ENCODE assay signal across 8 mouse cellular contexts in the genomic region with DNA sequence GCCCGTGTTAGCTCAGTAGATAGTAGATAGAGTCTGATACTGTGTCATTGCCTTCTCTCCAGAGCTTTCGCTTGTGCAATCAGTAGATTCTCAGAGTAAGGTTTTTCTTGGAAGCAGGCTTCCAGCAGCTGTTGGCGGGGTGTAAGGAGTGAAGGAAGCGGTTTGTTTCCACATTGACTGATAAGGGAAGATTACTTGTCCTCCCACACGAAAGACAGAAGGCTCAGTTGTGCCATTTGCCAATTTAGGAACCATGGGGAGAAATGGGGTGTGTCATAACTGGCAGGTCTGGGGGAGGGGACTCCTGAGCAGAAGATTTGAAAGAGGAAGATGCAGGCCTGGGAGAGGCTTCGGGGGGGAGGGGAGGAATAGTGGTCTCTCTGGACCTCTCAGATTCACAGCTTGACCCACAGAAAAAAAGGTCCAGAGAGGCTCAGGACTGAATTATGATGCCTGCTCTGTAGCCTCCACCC. TPM values are rescaled to one million over a fixed set of nuclear protein-coding genes. Genes with fewer than 3 reads are reported as not detected.
DNase-seq lines count a peak whose midpoint lies in the region; ATAC-seq and TF ChIP-seq lines count a peak whose summit lies in the region.

No protein-coding gene starts in this region.

- TF ChIP-seq CTCF in lung, embryonic 14.5 days (IDR thresholded peaks at IDR 0.05; ENCODE audit: low read depth) = no peak

- no peak overlapping the region for H3K9ac ChIP-seq in embryonic facial prominence, embryonic 15.5 days
- H3K9ac ChIP-seq in intestine, embryonic 15.5 days = no peak overlapping the region
- H3K9ac ChIP-seq in lung, embryonic 14.5 days = 0 out of 2 replicates have a peak overlapping the region, but pooled peaks have one; percentile 30
- H3K9ac ChIP-seq in stomach, embryonic 16.5 days (ENCODE audit: low read length) = peak overlapping the region; percentile 44
- H3K9ac ChIP-seq in hindbrain, embryonic 13.5 days = no peak overlapping the region

- no peaks in the 10 kb centered on the region for H3K9me3 ChIP-seq in embryonic facial prominence, embryonic 15.5 days (replicated peaks)
- H3K9me3 ChIP-seq in intestine, embryonic 15.5 days = no peaks in the 10 kb centered on the region
- no peaks in the 10 kb centered on the region for H3K9me3 ChIP-seq in lung, embryonic 14.5 days (ENCODE audit: low read depth, low read length)
- no peaks in the 10 kb centered on the region for H3K9me3 ChIP-seq in stomach, embryonic 16.5 days (replicated peaks; ENCODE audit: control insufficient read depth, low read length)
- H3K9me3 ChIP-seq in hindbrain, embryonic 13.5 days = 0 out of 2 replicates have a peak, but pooled peaks cover 4% of the 10 kb centered on the region

- H3K27me3 ChIP-seq in embryonic facial prominence, embryonic 15.5 days = no peaks in the 10 kb centered on the region
- H3K27me3 ChIP-seq in intestine, embryonic 15.5 days (replicated peaks) = no peaks in the 10 kb centered on the region
- no peaks in the 10 kb centered on the region for H3K27me3 ChIP-seq in lung, embryonic 14.5 days (ENCODE audit: insufficient read depth, low read length)
- no peaks in the 10 kb centered on the region for H3K27me3 ChIP-seq in stomach, embryonic 16.5 days (ENCODE audit: control insufficient read depth, insufficient read depth, low read length)
- H3K27me3 ChIP-seq in hindbrain, embryonic 13.5 days = no peaks in the 10 kb centered on the region

- peak; percentile 44 for DNase-seq in layer of hippocampus, adult 11-12 months (ENCODE audit: low spot score)
- no peak for DNase-seq in layer of hippocampus, postnatal 25 days (ENCODE audit: extremely low spot score in 1 of 2, low spot score in 1 of 2)
- DNase-seq in lung, embryonic 14.5 days = peak; percentile 70
- DNase-seq in urinary bladder, postnatal 25 days (ENCODE audit: low spot score) = no peak

- H3K4me2 ChIP-seq in embryonic facial prominence, embryonic 15.5 days (replicated peaks) = no peak overlapping the region
- H3K4me2 ChIP-seq in intestine, embryonic 15.5 days (replicated peaks) = peak overlapping the region; percentile 12; the same call in 1 of the 2 replicates
- peak overlapping the region; percentile 39 for H3K4me2 ChIP-seq in lung, embryonic 14.5 days
- peak overlapping the region; percentile 33 for H3K4me2 ChIP-seq in stomach, embryonic 16.5 days (ENCODE audit: low read depth, low read length)
- no peak overlapping the region for H3K4me2 ChIP-seq in hindbrain, embryonic 13.5 days

- H3K4me1 ChIP-seq in embryonic facial prominence, embryonic 15.5 days = 0 out of 2 replicates have a peak, but pooled peaks cover 7% of the 10 kb centered on the region
- H3K4me1 ChIP-seq in intestine, embryonic 15.5 days (replicated peaks) = peaks cover 8% of the 10 kb centered on the region; the same call in 1 of the 2 replicates
- peaks cover 6% of the 10 kb centered on the region; the same call in 1 of the 2 replicates for H3K4me1 ChIP-seq in lung, embryonic 14.5 days (ENCODE audit: insufficient read depth)
- H3K4me1 ChIP-seq in stomach, embryonic 16.5 days (ENCODE audit: control insufficient read depth, insufficient read depth, low read length) = peaks cover 10% of the 10 kb centered on the region
- 0 out of 2 replicates have a peak, but pooled peaks cover 4% of the 10 kb centered on the region for H3K4me1 ChIP-seq in hindbrain, embryonic 13.5 days (replicated peaks)

- H3K27ac ChIP-seq in embryonic facial prominence, embryonic 15.5 days (replicated peaks) = 0 out of 2 replicates have a peak overlapping the region, but pooled peaks have one; percentile 34
- peak overlapping the region; percentile 33; the same call in 1 of the 2 replicates for H3K27ac ChIP-seq in intestine, embryonic 15.5 days
- H3K27ac ChIP-seq in lung, embryonic 14.5 days (ENCODE audit: low read depth) = peak overlapping the region; percentile 72
- peak overlapping the region; percentile 64 for H3K27ac ChIP-seq in stomach, embryonic 16.5 days (ENCODE audit: low read length)
- no peak overlapping the region for H3K27ac ChIP-seq in hindbrain, embryonic 13.5 days

- WGBS in embryonic facial prominence, embryonic 15.5 days = 54% methylated on average over 6 of the region's 6 CpGs
- WGBS in intestine, embryonic 15.5 days = 39% methylated on average over 6 of the region's 6 CpGs
- 24% methylated on average over 6 of the region's 6 CpGs for WGBS in lung, embryonic 14.5 days
- WGBS in stomach, embryonic 16.5 days = 37% methylated on average over 6 of the region's 6 CpGs
- 70% methylated on average over 6 of the region's 6 CpGs for WGBS in hindbrain, embryonic 13.5 days

- no peak for ATAC-seq in embryonic facial prominence, embryonic 15.5 days (ENCODE audit: insufficient number of reproducible peaks, low FRiP score, low TSS enrichment, low read depth)
- ATAC-seq in intestine, embryonic 15.5 days = no peak
- ATAC-seq in lung, embryonic 14.5 days (ENCODE audit: insufficient read depth) = peak; percentile 78
- ATAC-seq in stomach, embryonic 16.5 days (ENCODE audit: insufficient read depth, low FRiP score) = peak; percentile 22; the same call in 1 of the 2 replicates
- ATAC-seq in hindbrain, embryonic 13.5 days (ENCODE audit: low FRiP score) = no peak

- H3K36me3 ChIP-seq in embryonic facial prominence, embryonic 15.5 days = no peaks in the 10 kb centered on the region; the same call in 1 of the 2 replicates
- no peaks in the 10 kb centered on the region for H3K36me3 ChIP-seq in intestine, embryonic 15.5 days
- H3K36me3 ChIP-seq in lung, embryonic 14.5 days (ENCODE audit: insufficient read depth) = no peaks in the 10 kb centered on the region
- no peaks in the 10 kb centered on the region for H3K36me3 ChIP-seq in stomach, embryonic 16.5 days (ENCODE audit: control insufficient read depth, insufficient read depth, low read length)
- H3K36me3 ChIP-seq in hindbrain, embryonic 13.5 days = peaks cover 9% of the 10 kb centered on the region; the same call in 1 of the 2 replicates

- no peak overlapping the region for H3K4me3 ChIP-seq in embryonic facial prominence, embryonic 15.5 days (replicated peaks)
- no peak overlapping the region for H3K4me3 ChIP-seq in intestine, embryonic 15.5 days (replicated peaks)
- no peak overlapping the region for H3K4me3 ChIP-seq in lung, embryonic 14.5 days (ENCODE audit: low read depth, low read length)
- no peak overlapping the region; the same call in 1 of the 2 replicates for H3K4me3 ChIP-seq in stomach, embryonic 16.5 days (replicated peaks; ENCODE audit: low read length)
- no peak overlapping the region for H3K4me3 ChIP-seq in hindbrain, embryonic 13.5 days

RNA-seq across cellular contexts. Expression of a gene that starts 11.6 kb away (rescaled TPM):
- total RNA-seq in layer of hippocampus, postnatal 25 days (2021) = 100 to 1,000 TPM in 1 of 2 experiments, 10 to 100 TPM in 1; 99.6 to 114 TPM
- polyA plus RNA-seq in embryonic facial prominence, embryonic 15.5 days (2015; fragmentation: Nextera tagmentation; extraction: Ambion mirVana) = 80.1 and 84.4 TPM in 2 replicates
- 62.8 and 75.2 TPM in 2 replicates for polyA plus RNA-seq in intestine, embryonic 15.5 days (2015; fragmentation: Nextera tagmentation; extraction: Ambion mirVana)
- polyA plus RNA-seq in lung, embryonic 14.5 days (2014; fragmentation: Nextera tagmentation; extraction: Ambion mirVana) = 61.0 and 66.3 TPM in 2 replicates
- 27.2 and 31.3 TPM in 2 replicates for polyA plus RNA-seq in stomach, embryonic 16.5 days (2015; fragmentation: Nextera tagmentation; extraction: Ambion mirVana)
- 84.7 and 95.3 TPM in 2 replicates for polyA plus RNA-seq in hindbrain, embryonic 13.5 days (2015; fragmentation: Nextera tagmentation; extraction: Ambion mirVana)

RNA-seq across cellular contexts. Expression of a gene that starts 12.1 kb away (rescaled TPM):
- 1 to 10 TPM; 4.3 to 4.6 TPM for total RNA-seq in layer of hippocampus, postnatal 25 days (2021)
- polyA plus RNA-seq in embryonic facial prominence, embryonic 15.5 days (2015; fragmentation: Nextera tagmentation; extraction: Ambion mirVana) = 4.2 and 5.2 TPM in 2 replicates
- polyA plus RNA-seq in intestine, embryonic 15.5 days (2015; fragmentation: Nextera tagmentation; extraction: Ambion mirVana) = 4.4 and 5.0 TPM in 2 replicates
- 3.5 and 3.9 TPM in 2 replicates for polyA plus RNA-seq in lung, embryonic 14.5 days (2014; fragmentation: Nextera tagmentation; extraction: Ambion mirVana)
- 2.4 and 3.3 TPM in 2 replicates for polyA plus RNA-seq in stomach, embryonic 16.5 days (2015; fragmentation: Nextera tagmentation; extraction: Ambion mirVana)
- polyA plus RNA-seq in hindbrain, embryonic 13.5 days (2015; fragmentation: Nextera tagmentation; extraction: Ambion mirVana) = 6.3 and 7.7 TPM in 2 replicates

Comparison
In these comparisons a context has a peak if more than half of its experiments do, and no peak if none do; other contexts are left out.
1. DNase-seq: peak in layer of hippocampus, adult 11-12 months (single experiment) and lung, embryonic 14.5 days (single experiment); none in layer of hippocampus, postnatal 25 days (0 of 2) and urinary bladder, postnatal 25 days (single experiment).
2. ATAC-seq: peak in lung, embryonic 14.5 days (single experiment) and stomach, embryonic 16.5 days (single experiment); none in embryonic facial prominence, embryonic 15.5 days (single experiment), intestine, embryonic 15.5 days (single experiment) and hindbrain, embryonic 13.5 days (single experiment).
3. H3K4me2 ChIP-seq: peak in intestine, embryonic 15.5 days (single experiment), lung, embryonic 14.5 days (single experiment) and stomach, embryonic 16.5 days (single experiment); none in embryonic facial prominence, embryonic 15.5 days (single experiment) and hindbrain, embryonic 13.5 days (single experiment).
4. H3K9ac ChIP-seq: peak in lung, embryonic 14.5 days (single experiment) and stomach, embryonic 16.5 days (single experiment); none in embryonic facial prominence, embryonic 15.5 days (single experiment), intestine, embryonic 15.5 days (single experiment) and hindbrain, embryonic 13.5 days (single experiment).